Mouse (Mus musculus): ENCODE results near the gene Lef1.
A peak's percentile ranks its signal among the peaks of the same experiment; 100 is the strongest.

The Lef1 gene

GRCm38 (mm10) chr3:131198991-131199390 is 88.7 kb downstream of the Lef1 start:
- no peak for DNase-seq

DNA sequence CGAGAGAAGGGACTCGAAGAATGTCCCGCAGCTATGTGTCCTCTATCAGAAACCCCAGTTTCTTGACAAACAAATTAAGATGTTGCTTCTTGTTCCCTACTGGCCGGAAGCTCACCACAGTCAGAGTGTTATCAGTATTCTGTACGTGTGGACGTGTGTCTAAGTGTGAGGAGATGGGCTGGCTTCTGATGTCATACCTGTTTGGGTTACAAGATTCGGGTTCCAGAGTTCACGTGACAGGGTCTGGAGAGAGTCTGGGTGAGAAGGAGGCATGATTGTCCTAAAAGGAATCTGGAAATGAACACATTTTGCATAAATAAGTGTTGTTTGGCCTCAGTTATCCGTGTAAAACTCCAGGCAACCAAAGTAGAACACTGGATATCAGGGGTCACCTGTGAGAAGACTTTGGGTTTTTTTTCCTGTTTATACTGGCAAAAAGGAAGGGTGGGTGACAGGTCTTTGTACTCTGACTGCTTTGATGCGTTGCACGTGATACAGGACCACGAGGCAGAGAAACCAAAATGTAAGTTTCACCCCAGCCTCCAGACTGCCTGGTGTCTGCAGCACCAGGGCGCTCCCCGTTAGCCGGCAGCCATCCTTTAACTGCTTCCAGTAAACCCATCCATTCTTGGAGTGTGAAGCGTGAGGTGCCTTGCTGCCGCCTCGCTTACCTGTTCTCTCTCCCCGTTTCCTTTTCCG is 89.5 kb downstream of the Lef1 start:
- DNase-seq = no peak

DNA sequence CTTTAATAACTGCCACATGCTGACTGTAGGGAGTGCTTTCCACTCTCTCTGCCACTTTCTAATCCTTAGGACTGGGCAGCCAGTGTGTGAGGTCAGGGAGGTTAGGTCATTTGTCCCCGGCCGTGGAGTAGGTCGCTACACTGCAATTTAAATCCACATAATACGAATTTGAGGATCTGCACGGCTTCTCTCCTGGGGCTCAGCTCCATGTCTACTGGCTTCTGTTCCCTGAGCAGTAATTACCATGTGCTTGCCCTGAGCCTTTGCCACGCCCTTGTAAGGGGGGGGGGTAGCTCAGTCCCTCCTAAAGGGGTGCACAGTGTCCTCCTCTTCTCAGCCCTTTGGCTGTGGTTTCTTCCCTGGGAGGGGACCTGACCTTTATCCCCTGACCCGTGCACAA is 92.0 kb downstream of the Lef1 start:
- DNase-seq = no peak

GRCm38 (mm10) chr3:131207846-131208245 is 97.6 kb downstream of the Lef1 start:
- DNase-seq = no peak

DNA sequence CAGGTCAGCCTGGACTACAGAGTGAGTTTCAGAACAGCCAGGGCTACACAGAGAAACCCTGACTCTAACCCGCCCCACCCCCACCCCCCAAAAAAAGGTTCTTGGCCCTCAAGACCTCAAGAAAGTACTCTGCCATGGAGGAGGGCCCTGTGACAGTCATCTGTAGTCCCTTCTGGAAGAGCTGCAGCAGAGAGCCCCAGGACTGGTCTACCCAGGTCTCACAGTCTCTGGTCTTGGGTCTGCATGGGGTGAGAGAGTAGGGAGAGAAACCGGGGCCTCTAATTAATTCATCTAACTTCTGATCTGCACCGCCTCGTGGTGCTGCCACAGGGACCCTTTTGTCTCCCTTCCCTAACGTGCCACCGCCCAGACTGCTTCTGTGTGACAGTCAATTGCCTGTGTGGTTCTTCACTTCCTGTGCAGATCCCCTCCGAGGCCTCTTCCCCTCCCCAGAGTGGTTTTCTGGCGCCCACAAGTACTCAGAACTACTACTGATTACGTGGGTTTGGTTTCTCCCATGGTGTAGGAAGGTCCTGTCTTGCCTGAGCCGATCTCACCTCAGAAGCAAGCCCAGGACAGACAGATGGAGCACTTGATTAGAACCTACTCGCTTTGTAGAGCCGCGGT is 98.1 kb downstream of the Lef1 start:
- peak; percentile 58 for DNase-seq

GRCm38 (mm10) chr3:131212200-131212599 is 101.9 kb downstream of the Lef1 start:
- DNase-seq = no peak

- DNase-seq = no peak
Observed at GRCm38 (mm10) chr3:131214060-131214658, 103.9 kb downstream of the Lef1 start.

DNA sequence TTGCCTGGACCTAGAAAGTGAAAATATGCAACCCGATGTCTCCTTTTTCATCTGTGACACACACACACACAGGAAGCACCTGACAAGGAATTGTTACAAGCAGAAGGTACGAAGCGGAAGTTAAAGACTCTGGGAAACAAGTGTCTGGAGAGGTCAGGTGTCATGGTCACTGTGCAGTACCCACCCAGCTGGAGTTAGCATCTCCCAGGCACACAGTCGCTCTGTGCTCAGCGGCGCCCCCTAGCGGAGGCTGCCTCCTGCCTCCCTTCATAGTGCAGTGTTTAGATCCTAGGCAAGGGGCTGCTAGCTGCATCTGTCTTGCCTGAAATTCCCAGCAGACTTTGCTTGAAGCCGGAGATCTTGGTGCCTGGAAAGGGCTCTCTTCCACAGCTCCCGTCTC is 104.6 kb downstream of the Lef1 start:
- no peak for DNase-seq

DNA sequence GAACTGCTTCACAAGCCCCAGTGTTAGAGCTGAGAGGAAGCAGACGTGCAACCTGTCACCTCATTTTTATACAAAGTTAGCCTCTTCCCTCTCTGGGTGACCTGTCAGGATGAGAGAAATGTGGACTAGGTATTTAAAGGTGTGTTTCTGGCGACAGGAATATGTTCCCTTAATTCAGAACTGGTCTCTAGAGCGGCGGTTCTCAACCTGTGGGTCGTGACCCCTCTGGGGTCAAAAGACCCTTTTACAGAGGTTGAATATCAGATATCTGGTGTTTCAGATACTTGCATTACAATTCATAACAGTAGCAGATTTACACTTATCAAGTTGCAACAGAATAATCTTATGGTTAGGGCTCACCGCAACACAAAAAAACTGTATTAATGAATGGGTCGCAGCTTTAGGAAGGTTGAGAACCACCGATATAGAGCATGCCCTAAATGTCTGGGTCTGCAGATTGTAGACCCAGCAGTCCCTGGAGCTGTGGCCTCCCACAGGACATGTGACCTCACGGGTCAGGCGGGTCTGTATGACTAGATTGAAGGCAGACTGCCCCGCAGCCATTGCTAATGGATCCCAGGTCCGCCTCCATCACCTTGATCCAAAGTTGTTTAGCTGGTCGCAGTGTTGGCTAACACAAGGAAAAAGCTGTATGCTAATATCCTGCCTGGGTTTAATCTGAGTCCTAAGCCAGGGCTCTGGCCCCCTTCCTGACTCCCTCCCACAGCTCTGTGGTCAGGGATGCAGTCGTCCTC is 108.5 kb downstream of the Lef1 start:
- DNase-seq = no peak

GRCm38 (mm10) chr3:131228083-131228482 is 117.8 kb downstream of the Lef1 start:
- DNase-seq = no peak

- no peak for DNase-seq
Observed at GRCm38 (mm10) chr3:131237061-131237460, 126.8 kb downstream of the Lef1 start.

- DNase-seq = peak; percentile 93
Observed at GRCm38 (mm10) chr3:131237785-131238633, 127.7 kb downstream of the Lef1 start.

- peak; percentile 83 for DNase-seq
Observed at GRCm38 (mm10) chr3:131245766-131246578, 135.7 kb downstream of the Lef1 start.

DNA sequence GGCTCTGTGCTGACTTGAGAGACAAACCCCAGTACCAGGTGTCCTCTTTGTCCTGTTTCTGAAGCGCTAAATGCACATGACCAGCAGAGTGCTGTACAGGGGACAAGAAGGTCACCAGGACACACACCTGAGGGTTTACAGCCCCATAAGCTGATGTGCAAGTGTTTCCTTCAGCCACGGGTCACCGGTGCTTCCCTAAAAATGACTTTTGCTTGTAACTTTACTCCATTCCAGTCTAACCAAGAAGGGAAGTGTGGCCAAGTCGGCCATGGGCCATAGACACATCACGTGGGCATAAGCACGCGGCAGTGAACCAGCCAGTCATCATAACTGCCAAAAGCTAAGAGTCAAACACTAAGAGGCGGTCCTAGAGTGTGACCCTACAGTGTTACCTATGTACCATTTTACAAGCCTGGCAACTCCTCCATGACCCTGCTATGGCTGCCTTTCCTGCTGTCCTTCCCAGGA is 136.3 kb downstream of the Lef1 start:
- no peak for DNase-seq

DNA sequence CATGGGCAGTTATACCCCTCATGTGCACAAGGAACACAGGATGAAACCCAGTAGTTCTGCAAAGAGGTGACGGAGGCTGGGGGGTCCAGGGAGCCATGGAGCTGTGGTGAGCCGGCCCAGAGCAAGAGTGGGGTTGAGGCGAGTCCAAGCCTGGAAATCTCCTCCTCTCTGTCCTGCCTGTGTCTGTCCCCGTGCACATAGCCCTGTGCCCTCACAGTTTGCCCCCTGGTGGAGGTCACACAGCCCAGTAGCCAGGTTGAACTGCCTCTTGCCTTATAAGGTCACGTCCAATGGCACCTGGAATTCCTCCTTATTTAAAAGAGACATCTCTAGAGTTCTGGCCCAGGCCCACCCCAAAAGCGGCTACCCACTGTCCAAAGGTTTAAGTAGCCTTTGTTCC is 137.2 kb downstream of the Lef1 start:
- no peak for DNase-seq

DNA sequence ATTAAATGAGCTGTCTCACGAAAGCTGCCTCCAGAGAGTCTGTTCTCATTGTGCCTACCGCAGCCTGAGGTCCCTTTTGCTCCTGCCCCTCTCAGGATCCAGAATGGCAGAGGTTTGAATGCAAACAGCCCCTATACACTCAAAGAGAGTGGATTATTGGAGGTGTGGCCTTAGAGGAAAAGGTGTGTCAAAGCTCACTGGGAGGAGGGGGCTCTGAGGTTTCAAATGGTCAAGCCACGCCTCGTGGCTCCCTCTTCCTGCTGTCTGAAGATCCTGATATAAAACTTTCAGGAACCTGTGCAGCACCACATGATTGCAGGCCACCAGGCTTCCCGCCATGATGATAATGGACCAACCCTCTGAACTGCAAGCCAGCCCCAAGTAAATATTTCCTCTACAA is 137.6 kb downstream of the Lef1 start:
- no peak for DNase-seq

DNA sequence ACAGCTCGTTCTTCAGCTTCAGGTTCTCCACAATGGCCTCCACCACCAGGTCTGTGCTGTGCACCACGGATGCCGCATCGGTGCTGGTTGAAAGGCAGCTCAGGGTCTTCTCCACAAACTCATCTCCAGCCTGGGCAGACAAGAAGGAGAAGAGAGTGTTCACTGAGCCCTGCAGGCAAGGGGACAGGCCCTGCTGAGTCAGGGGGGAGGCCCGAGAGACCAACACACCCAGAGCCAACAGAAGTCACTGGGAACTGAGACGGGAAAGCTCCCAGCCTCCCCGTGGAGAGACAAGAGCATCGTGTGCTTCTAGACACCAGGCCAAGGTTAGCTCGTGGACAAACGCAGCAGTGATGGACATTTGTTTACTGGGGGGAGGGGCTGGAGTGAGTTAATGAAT is 138.2 kb downstream of the Lef1 start:
- DNase-seq = no peak

DNA sequence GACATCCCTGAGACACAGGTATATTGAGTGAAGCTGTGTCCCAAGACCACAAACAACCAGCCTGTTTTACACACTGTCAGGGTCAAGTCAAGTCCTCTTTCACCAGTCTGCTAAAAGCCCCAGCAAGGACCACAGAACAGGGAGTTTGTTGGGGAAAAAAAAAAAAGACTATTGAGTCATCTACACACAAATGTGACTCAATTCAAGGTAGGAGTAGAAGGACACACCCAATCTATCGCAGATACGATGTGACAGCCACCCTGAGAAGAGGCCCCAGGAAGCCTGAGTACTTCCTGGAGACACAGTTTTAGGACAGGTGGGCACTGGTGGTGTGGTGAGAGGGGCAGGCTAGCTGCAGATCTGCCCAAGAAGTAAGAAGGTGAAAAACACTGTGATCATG is 140.0 kb downstream of the Lef1 start:
- no peak for DNase-seq

GRCm38 (mm10) chr3:131250978-131251377 is 140.7 kb downstream of the Lef1 start:
- DNase-seq = no peak

GRCm38 (mm10) chr3:131251601-131252000 is 141.3 kb downstream of the Lef1 start:
- no peak for DNase-seq

GRCm38 (mm10) chr3:131254991-131255390 is 144.7 kb downstream of the Lef1 start:
- no peak for DNase-seq
